Mouse (Mus musculus): ENCODE results near the gene Eml2. TPM values are rescaled to one million over a fixed set of nuclear protein-coding genes. Genes with fewer than 3 reads are reported as not detected.

Eml2 gene
- total RNA-seq, 1 experiment: 29.8 TPM

- no peaks in the 10 kb centered on the region; the same call in 1 of the 2 replicates for H3K36me3 ChIP-seq (ENCODE audit: control insufficient read depth, insufficient read depth, low read length, poor library complexity, severe bottlenecking)
- TF ChIP-seq CHD2 (IDR thresholded peaks at IDR 0.05; ENCODE audit: low read depth, low read length): no peak
- no peak for TF ChIP-seq ZC3H11A (IDR thresholded peaks at IDR 0.05; ENCODE audit: borderline replicate concordance, low read depth, low read length)
- no peak for TF ChIP-seq HCFC1 (IDR thresholded peaks at IDR 0.05; ENCODE audit: borderline replicate concordance, insufficient read depth, low read length)
- no peak for TF ChIP-seq ZNF384 (IDR thresholded peaks at IDR 0.05; ENCODE audit: low read depth, low read length)
- TF ChIP-seq MAFK (IDR thresholded peaks at IDR 0.05; ENCODE audit: insufficient read depth, low read depth, low read length): no peak
- peak; percentile 62 for DNase-seq (ENCODE audit: low read depth, low spot score)
- peak overlapping the region; percentile 64 to 72 for H3K4me3 ChIP-seq (ENCODE audit: insufficient read depth in 1 of 2, low read depth in 1 of 2, low read length in 2 of 2, poor library complexity in 1 of 2, severe bottlenecking in 1 of 2)
- H3K9me3 ChIP-seq (ENCODE audit: control insufficient read depth, insufficient read depth, low read depth, low read length): no peaks in the 10 kb centered on the region
- peak overlapping the region; percentile 68 for H3K9ac ChIP-seq (ENCODE audit: insufficient read depth, low read depth, low read length, poor library complexity, severe bottlenecking)
- in situ Hi-C loops (cut with MboI; ENCODE audit: low sequenced_read_pairs in 2 of 2, unreplicated experiment in 2 of 2): loop anchor here in 1 of 2 experiments (5.0 kb wide), 1 partner anchor 101 kb away; the partner anchor contains the start of genes Ppm1n and Rtn2
- H3K27ac ChIP-seq (ENCODE audit: insufficient read depth, low read depth, low read length, poor library complexity, severe bottlenecking): peak overlapping the region; percentile 51
- H3K4me1 ChIP-seq (ENCODE audit: control insufficient read depth in 2 of 2, insufficient read depth in 2 of 2, low read length in 2 of 2, poor library complexity in 1 of 2): peaks cover 5 to 35% of the 10 kb centered on the region in 2 experiments; a peak in 3 of 4 replicates
Observed at GRCm38 (mm10) chr7:19180862-19181429, 4.7 kb downstream of the Eml2 start.

GRCm38 (mm10) chr7:19184250-19184649 lies 8.0 kb downstream of the Eml2 start:
- H3K9ac ChIP-seq (ENCODE audit: insufficient read depth, low read depth, low read length, poor library complexity, severe bottlenecking): no peak overlapping the region
- no peak for DNase-seq (ENCODE audit: low read depth, low spot score)
- H3K36me3 ChIP-seq (ENCODE audit: control insufficient read depth, insufficient read depth, low read length, poor library complexity, severe bottlenecking): peaks cover 4% of the 10 kb centered on the region; the same call in 1 of the 2 replicates
- H3K4me3 ChIP-seq (ENCODE audit: insufficient read depth in 1 of 2, low read depth in 1 of 2, low read length in 2 of 2, poor library complexity in 1 of 2, severe bottlenecking in 1 of 2): no peak overlapping the region
- TF ChIP-seq MAFK (IDR thresholded peaks at IDR 0.05; ENCODE audit: insufficient read depth, low read depth, low read length) (no peak), CHD2 (IDR thresholded peaks at IDR 0.05; ENCODE audit: low read depth, low read length) (no peak), ZNF384 (IDR thresholded peaks at IDR 0.05; ENCODE audit: low read depth, low read length) (no peak), HCFC1 (IDR thresholded peaks at IDR 0.05; ENCODE audit: borderline replicate concordance, insufficient read depth, low read length) (no peak)
- H3K27ac ChIP-seq (ENCODE audit: insufficient read depth, low read depth, low read length, poor library complexity, severe bottlenecking): peak overlapping the region; percentile 15; the same call in 1 of the 2 replicates
- H3K9me3 ChIP-seq (ENCODE audit: control insufficient read depth, insufficient read depth, low read depth, low read length): no peaks in the 10 kb centered on the region
- peaks cover 5 to 30% of the 10 kb centered on the region in 2 experiments; a peak in 3 of 4 replicates for H3K4me1 ChIP-seq (ENCODE audit: control insufficient read depth in 2 of 2, insufficient read depth in 2 of 2, low read length in 2 of 2, poor library complexity in 1 of 2)
- in situ Hi-C loops (cut with MboI; ENCODE audit: low sequenced_read_pairs in 2 of 2, unreplicated experiment in 2 of 2): loop anchor here in 1 of 2 experiments (5.0 kb wide), 1 partner anchor 98 kb away; the partner anchor contains the start of genes Ppm1n and Rtn2

GRCm38 (mm10) chr7:19184758-19185157 lies 8.5 kb downstream of the Eml2 start:
- no peak for TF ChIP-seq ZNF384 (IDR thresholded peaks at IDR 0.05; ENCODE audit: low read depth, low read length)
- no peak for TF ChIP-seq MAFK (IDR thresholded peaks at IDR 0.05; ENCODE audit: insufficient read depth, low read depth, low read length)
- peak overlapping the region; percentile 47 for H3K27ac ChIP-seq (ENCODE audit: insufficient read depth, low read depth, low read length, poor library complexity, severe bottlenecking)
- no peak overlapping the region for H3K4me3 ChIP-seq (ENCODE audit: insufficient read depth in 1 of 2, low read depth in 1 of 2, low read length in 2 of 2, poor library complexity in 1 of 2, severe bottlenecking in 1 of 2)
- in situ Hi-C loops (cut with MboI; ENCODE audit: low sequenced_read_pairs in 2 of 2, unreplicated experiment in 2 of 2): loop anchor here in 1 of 2 experiments (5.0 kb wide), 1 partner anchor 98 kb away; the partner anchor contains the start of genes Ppm1n and Rtn2
- H3K9me3 ChIP-seq (ENCODE audit: control insufficient read depth, insufficient read depth, low read depth, low read length): no peaks in the 10 kb centered on the region
- H3K9ac ChIP-seq (ENCODE audit: insufficient read depth, low read depth, low read length, poor library complexity, severe bottlenecking): no peak overlapping the region
- H3K36me3 ChIP-seq (ENCODE audit: control insufficient read depth, insufficient read depth, low read length, poor library complexity, severe bottlenecking): peaks cover 4% of the 10 kb centered on the region; the same call in 1 of the 2 replicates
- no peak for DNase-seq (ENCODE audit: low read depth, low spot score)
- H3K4me1 ChIP-seq (ENCODE audit: control insufficient read depth in 2 of 2, insufficient read depth in 2 of 2, low read length in 2 of 2, poor library complexity in 1 of 2): peaks cover 5 to 25% of the 10 kb centered on the region in 2 experiments; a peak in 3 of 4 replicates

- Histone ChIP-seq H3K4me3 (ENCODE audit: insufficient read depth in 1 of 2, low read depth in 1 of 2, low read length in 2 of 2, poor library complexity in 1 of 2, severe bottlenecking in 1 of 2) (no peak overlapping the region), H3K27ac (ENCODE audit: insufficient read depth, low read depth, low read length, poor library complexity, severe bottlenecking) (no peak overlapping the region), H3K9me3 (ENCODE audit: control insufficient read depth, insufficient read depth, low read depth, low read length) (no peaks in the 10 kb centered on the region), H3K9ac (ENCODE audit: insufficient read depth, low read depth, low read length, poor library complexity, severe bottlenecking) (no peak overlapping the region), H3K4me1 (ENCODE audit: control insufficient read depth in 2 of 2, insufficient read depth in 2 of 2, low read length in 2 of 2, poor library complexity in 1 of 2) (peaks cover 0 to 2% of the 10 kb centered on the region in 2 experiments; a peak in 2 of 4 replicates), H3K36me3 (ENCODE audit: control insufficient read depth, insufficient read depth, low read length, poor library complexity, severe bottlenecking) (peaks cover 10% of the 10 kb centered on the region; the same call in 1 of the 2 replicates)
- TF ChIP-seq HCFC1 (IDR thresholded peaks at IDR 0.05; ENCODE audit: borderline replicate concordance, insufficient read depth, low read length): no peak
- TF ChIP-seq ZNF384 (IDR thresholded peaks at IDR 0.05; ENCODE audit: low read depth, low read length): no peak
- TF ChIP-seq ZC3H11A (IDR thresholded peaks at IDR 0.05; ENCODE audit: borderline replicate concordance, low read depth, low read length): no peak
- TF ChIP-seq MAFK (IDR thresholded peaks at IDR 0.05; ENCODE audit: insufficient read depth, low read depth, low read length): no peak
- TF ChIP-seq CHD2 (IDR thresholded peaks at IDR 0.05; ENCODE audit: low read depth, low read length): no peak
- in situ Hi-C loops (cut with MboI; ENCODE audit: low sequenced_read_pairs in 2 of 2, unreplicated experiment in 2 of 2): no loop called here
- no peak for DNase-seq (ENCODE audit: low read depth, low spot score)
Observed at GRCm38 (mm10) chr7:19194676-19195075, 18.5 kb downstream of the Eml2 start.
